Mouse (Mus musculus): ENCODE measurements around the gene Vipr2.

The Vipr2 gene

DNA sequence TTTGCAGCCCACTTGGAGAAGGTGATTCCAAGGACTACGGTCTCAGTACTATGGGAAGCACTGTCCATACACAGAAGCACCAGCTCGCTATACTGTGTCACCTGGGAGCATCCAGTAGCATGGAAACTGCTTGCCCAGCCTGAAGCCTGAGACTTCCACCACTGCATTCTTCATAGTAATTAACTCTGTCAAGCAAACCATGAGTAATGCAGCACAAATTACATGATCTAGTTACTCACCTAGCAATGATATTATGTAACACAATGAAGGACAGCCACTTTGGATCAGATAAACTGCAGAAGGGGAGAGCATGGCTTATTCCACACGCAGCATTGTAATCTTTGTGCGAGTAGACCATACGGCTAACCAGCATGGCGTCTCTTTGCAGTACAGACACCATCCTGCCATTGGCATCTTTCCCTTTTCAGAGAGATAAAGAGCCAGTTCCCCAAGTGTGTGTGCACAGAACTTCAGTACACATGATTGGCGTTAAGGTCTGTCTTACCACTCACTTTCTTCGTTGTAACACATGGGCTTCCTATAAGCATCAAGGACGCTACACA is 75.4 kb downstream of the Vipr2 start:
- intact Hi-C loops (cut with DNase I): no loop called here

DNA sequence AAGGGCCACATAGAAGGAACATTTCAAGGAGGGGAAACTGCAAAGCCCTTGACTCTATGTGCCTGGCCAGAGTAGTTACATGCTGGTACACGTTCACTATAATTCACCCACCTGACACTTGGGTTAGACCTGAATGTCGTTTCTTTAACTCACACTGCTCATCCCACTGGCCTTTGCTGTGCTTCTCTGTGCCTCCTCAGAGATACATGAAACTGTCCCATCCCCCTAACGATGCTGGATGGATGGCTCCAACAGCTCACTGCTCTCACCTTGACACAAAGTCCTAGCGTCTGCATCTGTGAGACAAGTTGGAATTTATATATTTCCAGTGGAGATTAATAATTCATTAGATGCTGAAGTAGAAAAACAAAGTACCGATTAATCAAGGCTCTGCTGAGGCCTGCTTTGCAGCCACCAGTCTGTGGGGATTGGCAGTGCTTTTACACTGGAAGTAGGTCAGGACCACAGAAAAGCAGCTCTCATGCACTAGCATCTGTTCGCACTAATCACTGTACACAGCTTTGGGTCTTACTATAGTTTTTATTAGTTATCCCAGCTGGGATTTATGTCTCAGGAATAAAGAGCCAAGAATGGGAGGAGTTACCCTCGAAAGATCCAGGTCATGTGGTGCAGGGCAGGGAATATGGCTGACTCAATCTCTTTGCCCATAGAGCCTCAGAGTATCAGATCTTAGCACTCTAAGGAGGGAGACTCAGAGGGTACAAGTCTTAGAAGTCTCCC is 79.4 kb downstream of the Vipr2 start:
- intact Hi-C loops (cut with DNase I): no loop called here

DNA sequence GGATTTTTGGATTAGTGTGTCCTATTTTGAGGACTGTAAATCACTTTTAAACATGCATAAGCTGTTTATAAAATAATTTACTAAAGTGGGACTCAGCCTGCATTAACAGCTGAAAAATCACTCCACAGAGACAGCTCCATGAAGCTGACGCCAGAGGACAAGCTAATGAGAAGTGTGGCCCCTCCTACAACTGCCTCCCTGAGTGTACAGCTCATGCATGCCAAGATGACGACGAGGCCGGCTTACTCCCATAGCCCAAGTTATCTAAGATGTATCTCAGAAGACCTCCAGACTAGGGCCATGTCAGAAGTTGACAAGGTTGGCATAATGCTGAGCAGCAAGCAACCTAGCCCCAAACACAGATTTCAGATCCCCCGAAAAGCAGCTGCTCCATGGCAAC is 81.7 kb downstream of the Vipr2 start:
- intact Hi-C loops (cut with DNase I): no loop called here

DNA sequence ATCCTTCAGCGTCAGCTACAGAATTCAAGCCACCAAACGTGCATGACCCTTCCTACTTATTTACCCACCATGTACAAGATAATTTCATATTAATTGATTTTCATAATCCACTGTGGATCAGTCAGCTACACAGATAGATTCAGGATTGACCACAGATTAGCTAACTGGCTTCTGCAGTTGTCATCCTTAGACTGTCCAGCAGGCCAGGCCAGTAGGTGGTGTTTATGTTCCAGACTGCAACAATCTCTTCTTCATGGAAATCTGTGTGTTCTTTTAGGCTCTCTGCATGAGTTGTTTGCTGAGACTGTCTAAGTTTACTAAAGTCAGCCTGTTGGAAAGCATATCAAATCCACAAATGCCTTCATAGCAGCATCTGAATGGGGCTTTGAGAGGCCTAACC is 82.2 kb downstream of the Vipr2 start:
- intact Hi-C loops (cut with DNase I): no loop called here

DNA sequence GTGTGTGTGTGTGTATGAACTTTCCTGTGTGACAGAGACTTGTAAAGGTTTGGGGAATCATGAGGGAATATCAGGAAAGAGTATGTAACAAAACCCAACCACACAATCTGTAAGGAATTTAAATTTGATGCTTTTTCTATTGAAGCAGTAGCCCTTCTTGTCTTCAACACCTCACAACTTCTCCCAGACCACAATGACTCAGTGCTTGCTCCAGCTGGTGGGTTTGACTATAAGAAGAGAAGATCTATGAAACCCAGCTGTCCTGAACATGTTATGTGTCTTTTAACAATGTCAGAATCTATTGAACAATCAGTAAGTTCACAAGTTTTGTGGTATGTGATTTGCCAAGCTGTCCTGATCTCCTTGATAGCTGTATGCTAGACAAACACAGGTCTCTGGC is 87.8 kb downstream of the Vipr2 start:
- intact Hi-C loops (cut with DNase I): no loop called here

DNA sequence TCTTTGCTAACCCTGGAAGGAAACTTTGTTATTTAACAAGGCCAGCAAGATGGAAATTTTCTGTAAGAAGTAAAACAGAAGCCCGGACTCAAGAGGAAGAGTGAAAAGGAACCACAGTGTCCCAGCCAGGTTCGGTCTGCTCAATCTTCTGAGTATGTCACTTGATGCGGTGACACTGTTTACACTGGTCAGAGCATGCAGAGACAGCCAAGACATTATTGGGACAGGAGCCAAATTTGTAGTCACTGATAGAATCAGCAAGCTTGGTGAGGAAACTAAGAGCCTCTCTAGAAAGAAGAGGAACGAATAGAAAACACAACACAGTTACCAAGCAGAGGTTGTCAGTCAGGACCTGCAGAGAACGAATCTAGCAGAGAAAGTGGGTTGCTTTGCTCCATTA is 92.1 kb downstream of the Vipr2 start:
- intact Hi-C loops (cut with DNase I): no loop called here

DNA sequence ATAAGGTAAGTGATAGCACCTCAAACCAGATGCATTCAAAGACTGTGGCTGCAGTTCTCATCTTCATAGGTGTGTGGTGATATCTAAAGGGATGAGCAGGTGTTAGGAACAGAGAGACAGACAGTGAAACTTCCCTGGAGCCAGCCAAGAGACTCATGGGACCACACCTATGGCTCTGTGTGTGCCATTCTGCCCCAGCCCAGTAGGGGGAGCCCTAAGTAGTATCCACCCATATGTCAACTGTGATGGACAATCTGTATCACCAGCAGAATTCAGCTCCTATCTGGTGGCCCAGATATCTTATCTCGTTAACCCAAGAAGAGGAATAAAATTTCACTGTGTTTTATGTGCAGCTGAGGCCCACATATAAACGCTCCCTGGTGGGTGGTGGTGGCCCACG is 99.4 kb downstream of the Vipr2 start:
- intact Hi-C loops (cut with DNase I): no loop called here

DNA sequence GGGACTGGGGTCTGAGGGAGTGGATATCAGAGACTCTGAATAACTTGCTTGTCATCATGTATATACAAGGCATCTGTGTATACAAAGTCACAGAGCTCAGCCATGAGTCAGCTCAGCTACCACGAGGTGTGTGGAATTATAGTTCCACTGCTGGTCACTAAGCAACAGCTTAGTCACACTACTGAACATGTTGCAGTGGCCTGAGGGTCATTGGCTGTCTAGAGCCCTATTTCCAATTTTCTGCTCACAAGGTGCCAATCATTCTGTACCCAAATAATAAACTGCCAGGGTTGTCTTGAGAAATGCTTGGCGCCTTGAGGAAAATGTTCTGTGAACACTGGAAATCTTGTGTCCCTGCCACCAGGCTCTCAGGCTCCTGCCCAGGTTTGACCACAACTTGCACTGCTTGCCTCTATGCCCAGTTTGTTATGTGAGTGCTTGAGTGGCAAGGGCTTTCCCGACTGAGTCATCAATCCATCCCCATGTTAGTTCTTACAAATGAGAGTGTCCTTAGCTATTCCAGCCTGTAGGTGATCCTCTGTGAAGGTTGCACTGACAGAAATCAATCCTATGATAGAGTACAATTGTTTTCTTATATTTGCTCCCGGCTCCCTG is 104.0 kb downstream of the Vipr2 start:
- intact Hi-C loops (cut with DNase I): no loop called here

DNA sequence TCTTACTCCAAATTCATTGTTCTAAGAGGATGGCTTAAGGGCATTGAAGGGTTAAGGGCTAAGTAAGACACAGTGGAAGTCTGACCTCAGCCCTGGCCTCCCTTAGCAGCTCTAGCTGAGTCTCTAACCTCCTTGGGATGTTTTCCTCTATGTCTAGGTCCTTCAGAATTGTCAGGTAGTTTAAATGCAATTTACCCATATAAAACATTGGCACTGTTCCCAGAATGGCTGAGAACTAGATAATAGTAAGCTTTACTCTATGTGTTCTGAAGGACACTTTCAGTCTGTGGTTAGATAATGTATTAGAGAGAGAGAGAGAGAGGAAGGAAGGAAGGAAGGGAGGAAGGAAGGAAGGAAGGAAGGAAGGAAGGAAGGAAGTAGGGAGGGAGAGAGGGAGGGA is 104.8 kb downstream of the Vipr2 start:
- intact Hi-C loops (cut with DNase I): no loop called here

DNA sequence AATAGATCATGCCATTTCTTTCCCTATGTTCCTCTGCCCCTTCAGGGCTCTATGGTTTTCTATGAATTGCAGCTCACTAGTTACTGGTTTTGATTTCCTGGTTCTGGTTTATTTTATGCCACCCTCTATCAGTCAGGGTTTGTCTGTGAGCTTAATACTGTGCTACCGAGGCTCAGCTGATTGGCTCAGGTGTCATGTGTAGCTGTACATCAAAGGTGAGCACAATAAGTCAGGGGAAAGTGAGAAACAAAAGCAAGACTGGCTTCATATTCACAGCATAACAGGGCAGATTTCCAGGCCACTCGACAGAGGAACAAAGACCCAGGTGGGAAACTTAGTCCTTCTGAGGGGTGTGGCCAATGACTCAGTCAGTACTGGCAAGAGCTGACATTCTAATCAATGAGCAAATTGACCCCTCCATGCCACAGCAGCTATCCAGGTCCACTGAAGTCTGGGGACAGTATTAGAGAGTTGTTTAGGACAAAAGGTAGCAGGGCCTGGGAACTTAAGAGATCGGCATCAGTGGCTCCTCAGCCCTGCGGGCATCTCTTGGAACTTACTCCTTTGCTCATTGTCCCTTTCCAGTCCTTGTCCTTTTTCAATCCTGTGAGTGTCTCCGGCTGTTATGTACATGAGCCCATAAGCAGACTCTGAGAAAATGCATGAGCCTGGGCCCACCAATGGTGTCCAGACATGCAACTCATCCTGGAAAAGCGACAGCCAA is 105.8 kb downstream of the Vipr2 start:
- intact Hi-C loops (cut with DNase I): no loop called here

DNA sequence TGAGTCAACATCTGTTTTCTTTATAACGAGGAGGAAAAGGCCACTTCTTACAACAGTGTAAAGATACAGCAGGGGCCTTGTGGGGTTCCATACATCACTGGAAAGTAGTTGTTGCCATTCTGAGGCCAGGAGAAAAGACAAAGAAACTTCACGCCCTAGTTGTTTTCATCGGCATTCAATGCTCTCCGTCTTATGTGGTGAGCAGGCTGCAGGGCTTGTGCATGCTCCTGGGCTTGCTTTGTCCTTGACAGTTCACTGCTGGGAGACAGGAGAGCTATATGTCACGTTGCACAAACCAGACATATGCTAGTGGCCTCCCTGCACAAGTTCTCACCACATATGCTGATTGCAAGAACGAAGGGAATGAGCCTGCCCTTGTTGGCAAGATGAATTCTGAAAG is 116.4 kb downstream of the Vipr2 start:
- intact Hi-C loops (cut with DNase I): no loop called here

DNA sequence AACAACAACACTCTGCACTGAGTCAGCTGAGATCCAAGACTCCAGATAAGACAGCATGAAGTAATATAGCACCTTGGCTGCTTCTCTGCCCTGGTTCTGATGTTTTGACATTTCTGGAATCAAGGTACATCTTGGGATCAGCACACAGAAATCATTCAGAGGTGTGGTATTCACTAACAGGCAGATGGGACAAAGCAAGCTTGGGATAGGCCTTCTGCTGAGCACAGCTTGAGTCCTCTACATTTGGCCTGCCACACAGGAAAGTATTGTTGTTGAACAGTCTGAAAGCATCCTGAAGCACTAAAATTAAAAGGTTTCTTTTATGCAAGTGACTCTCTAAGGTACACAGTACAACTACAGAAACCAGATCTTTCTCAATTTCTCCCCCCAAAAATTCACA is 117.1 kb downstream of the Vipr2 start:
- intact Hi-C loops (cut with DNase I): no loop called here

Small RNA genes lying within 50 kb of the gene (microRNA-seq; reads per million reads assigned to microRNA genes)
- 0 reads per million in 2 experiments for gene Gm44372
